Mouse (Mus musculus): ENCODE measurements around the gene Rnf215. TPM values are rescaled to one million over a fixed set of nuclear protein-coding genes. Genes with fewer than 3 reads are reported as not detected.
A peak's percentile ranks its signal among the peaks of the same experiment; 100 is the strongest.
"Not testable (repeated sequence)": the region's sequence is repeated elsewhere in the genome, so short reads cannot be mapped to it uniquely, and the experiment has no call there.

Gene Rnf215
- polyA plus RNA-seq, 1 experiment from 2014 or later, result 31.8 TPM

- CTCF ChIA-PET, result interaction anchor here (1.1 to 1.5 kb wide), 3 partner anchors 9 to 59 kb away, joined by 3 to 4 read pairs (median 3); no protein-coding TSS in a partner anchor
- ATAC-seq (no peak), DNase-seq (ENCODE audit: low read depth, low spot score) (no peak)
- POLR2A ChIA-PET, result interaction anchor here (0.6 to 2.0 kb wide), 2 partner anchors 18 to 44 kb away, joined by 3 to 5 read pairs; no protein-coding TSS in a partner anchor
- no peak for TF ChIP-seq CTCF (IDR thresholded peaks at IDR 0.05)
- in situ Hi-C loops (cut with MboI; ENCODE audit: low pct_unique_long_range_greater_than_20kb), result no loop called here
- no peaks in the 10 kb centered on the region for H3K27me3 ChIP-seq
Observed at GRCm38 (mm10) chr11:4160758-4161480, 25.9 kb downstream of the Rnf215 start.

- in situ Hi-C loops (cut with MboI; ENCODE audit: low pct_unique_long_range_greater_than_20kb), result no loop called here
- POLR2A ChIA-PET, result no interaction called here
- ATAC-seq (no peak), DNase-seq (ENCODE audit: low read depth, low spot score) (no peak)
- CTCF ChIA-PET, result no interaction called here
- H3K27me3 ChIP-seq, result no peaks in the 10 kb centered on the region
- TF ChIP-seq CTCF (IDR thresholded peaks at IDR 0.05), result no peak
Observed at GRCm38 (mm10) chr11:4164701-4165100, 29.7 kb downstream of the Rnf215 start.

GRCm38 (mm10) chr11:4166467-4167090 is 31.6 kb downstream of the Rnf215 start:
- no peak for ATAC-seq
- no peak for TF ChIP-seq CTCF (IDR thresholded peaks at IDR 0.05)
- ChIA-PET POLR2A (interaction anchor here (1.3 kb wide), 1 partner anchor 12 kb away, joined by 5 read pairs; no protein-coding TSS in a partner anchor), CTCF (interaction anchor here (0.8 to 1.6 kb wide), 3 partner anchors 8 to 24 kb away, joined by 3 to 4 read pairs (median 3); no protein-coding TSS in a partner anchor)
- DNase-seq (ENCODE audit: low read depth, low spot score), result no peak
- in situ Hi-C loops (cut with MboI; ENCODE audit: low pct_unique_long_range_greater_than_20kb), result no loop called here
- no peaks in the 10 kb centered on the region for H3K27me3 ChIP-seq

GRCm38 (mm10) chr11:4174586-4174985 is 39.6 kb downstream of the Rnf215 start:
- no peak for DNase-seq (ENCODE audit: low read depth, low spot score)
- in situ Hi-C loops (cut with MboI; ENCODE audit: low pct_unique_long_range_greater_than_20kb), result no loop called here
- H3K27me3 ChIP-seq, result no peaks in the 10 kb centered on the region
- ChIA-PET POLR2A (interaction anchor here (1.3 kb wide), 1 partner anchor 8 kb away, joined by 4 read pairs; no protein-coding TSS in a partner anchor), CTCF (interaction anchor here (1.1 kb wide), 2 partner anchors 9 to 45 kb away, joined by 3 to 4 read pairs; no protein-coding TSS in a partner anchor)
- no peak for TF ChIP-seq CTCF (IDR thresholded peaks at IDR 0.05)
- ATAC-seq, result no peak

- in situ Hi-C loops (cut with MboI; ENCODE audit: low pct_unique_long_range_greater_than_20kb), result no loop called here
- H3K27me3 ChIP-seq, result no peaks in the 10 kb centered on the region
- DNase-seq (ENCODE audit: low read depth, low spot score), result no peak
- CTCF ChIA-PET, result no interaction called here
- ATAC-seq, result no peak
- POLR2A ChIA-PET, result interaction anchor here (1.2 to 1.7 kb wide), 2 partner anchors 12 to 18 kb away, joined by 3 to 5 read pairs; partner anchors contain the start of genes Ccdc157 and Sf3a1
- no peak for TF ChIP-seq CTCF (IDR thresholded peaks at IDR 0.05)
Observed at GRCm38 (mm10) chr11:4177716-4178115, 42.7 kb downstream of the Rnf215 start.

GRCm38 (mm10) chr11:4182061-4182460 is 47.1 kb downstream of the Rnf215 start:
- DNase-seq (ENCODE audit: low read depth, low spot score) (no peak), ATAC-seq (no peak)
- in situ Hi-C loops (cut with MboI; ENCODE audit: low pct_unique_long_range_greater_than_20kb), result no loop called here
- no peaks in the 10 kb centered on the region for H3K27me3 ChIP-seq
- ChIA-PET CTCF (interaction anchor here (1.1 kb wide), 1 partner anchor 14 kb away, joined by 3 read pairs; no protein-coding TSS in a partner anchor), POLR2A (interaction anchor here (1.3 to 1.8 kb wide), 3 partner anchors 8 to 34 kb away, joined by 4 read pairs; partner anchors contain the start of genes Ccdc157 and Sf3a1)
- TF ChIP-seq CTCF (IDR thresholded peaks at IDR 0.05), result no peak

GRCm38 (mm10) chr11:4183511-4183910 is 48.5 kb downstream of the Rnf215 start:
- ChIA-PET POLR2A (interaction anchor here (0.8 to 1.3 kb wide), 3 partner anchors 9 to 35 kb away, joined by 4 to 5 read pairs (median 5); no protein-coding TSS in a partner anchor), CTCF (interaction anchor here (1.0 to 2.2 kb wide), 11 partner anchors 10 to 49 kb away, joined by 3 to 11 read pairs (median 4); partner anchors contain the start of gene Castor1)
- in situ Hi-C loops (cut with MboI; ENCODE audit: low pct_unique_long_range_greater_than_20kb), result no loop called here
- TF ChIP-seq CTCF (IDR thresholded peaks at IDR 0.05), result no peak
- ATAC-seq, result no peak
- no peak for DNase-seq (ENCODE audit: low read depth, low spot score)
- H3K27me3 ChIP-seq, result no peaks in the 10 kb centered on the region

GRCm38 (mm10) chr11:4184251-4184952 is 49.4 kb downstream of the Rnf215 start:
- peak; percentile 51 for ATAC-seq
- POLR2A ChIA-PET, result interaction anchor here (1.0 kb wide), 1 partner anchor 35 kb away, joined by 5 read pairs; no protein-coding TSS in a partner anchor
- CTCF ChIA-PET, result interaction anchor here (0.6 to 2.2 kb wide), 15 partner anchors 9 to 50 kb away, joined by 3 to 11 read pairs (median 4); partner anchors contain the start of gene Castor1
- in situ Hi-C loops (cut with MboI; ENCODE audit: low pct_unique_long_range_greater_than_20kb), result no loop called here
- no peaks in the 10 kb centered on the region for H3K27me3 ChIP-seq
- DNase-seq (ENCODE audit: low read depth, low spot score), result no peak
- no peak for TF ChIP-seq CTCF (IDR thresholded peaks at IDR 0.05)

- H3K27me3 ChIP-seq; in situ Hi-C loops (cut with MboI; ENCODE audit: low pct_unique_long_range_greater_than_20kb); DNase-seq (ENCODE audit: low read depth, low spot score); ATAC-seq: not testable (repeated sequence)
- CTCF ChIA-PET, result interaction anchor here (1.6 to 2.1 kb wide), 2 partner anchors 21 to 34 kb away, joined by 6 to 9 read pairs; no protein-coding TSS in a partner anchor
- POLR2A ChIA-PET, result interaction anchor here (0.6 to 1.0 kb wide), 3 partner anchors 28 to 234 kb away, joined by 3 read pairs; no protein-coding TSS in a partner anchor
Observed at GRCm38 (mm10) chr11:4185480-4185879, 50.5 kb downstream of the Rnf215 start.
